Mouse (Mus musculus): ENCODE measurements around the gene Cux2. TPM values are rescaled to one million over a fixed set of nuclear protein-coding genes. Genes with fewer than 3 reads are reported as not detected.
A peak's percentile ranks its signal among the peaks of the same experiment; 100 is the strongest.

Cux2 gene
- polyA plus RNA-seq, 1 experiment from 2014 or later: 33.7 TPM

- no peaks in the 10 kb centered on the region for H3K4me1 ChIP-seq
- H3K9me3 ChIP-seq: no peaks in the 10 kb centered on the region
- no peak overlapping the region for H3K27ac ChIP-seq (replicated peaks)
- no peak overlapping the region for H3K4me2 ChIP-seq (replicated peaks)
- H3K4me3 ChIP-seq: no peak overlapping the region
- H3K9ac ChIP-seq (replicated peaks): no peak overlapping the region
- H3K27me3 ChIP-seq: no peaks in the 10 kb centered on the region
- WGBS: 3% methylated on average over 4 of the region's 4 CpGs
- ATAC-seq (replicated peaks): peak; percentile 63; the same call in 1 of the 2 replicates
- peaks cover 20% of the 10 kb centered on the region; the same call in 1 of the 2 replicates for H3K36me3 ChIP-seq
Observed at GRCm38 (mm10) chr5:121872158-121872557, 177.7 kb downstream of the Cux2 start.

- Histone ChIP-seq H3K4me3 (no peak overlapping the region), H3K36me3 (peaks cover 20% of the 10 kb centered on the region; the same call in 1 of the 2 replicates), H3K27ac (replicated peaks) (no peak overlapping the region), H3K9ac (replicated peaks) (no peak overlapping the region), H3K4me2 (replicated peaks) (no peak overlapping the region), H3K4me1 (no peaks in the 10 kb centered on the region), H3K9me3 (no peaks in the 10 kb centered on the region), H3K27me3 (no peaks in the 10 kb centered on the region)
- WGBS: 86% methylated on average over 13 of the region's 13 CpGs
- no peak; the same call in 1 of the 2 replicates for ATAC-seq (replicated peaks)
Observed at GRCm38 (mm10) chr5:121871515-121872030, 178.3 kb downstream of the Cux2 start.

DNA sequence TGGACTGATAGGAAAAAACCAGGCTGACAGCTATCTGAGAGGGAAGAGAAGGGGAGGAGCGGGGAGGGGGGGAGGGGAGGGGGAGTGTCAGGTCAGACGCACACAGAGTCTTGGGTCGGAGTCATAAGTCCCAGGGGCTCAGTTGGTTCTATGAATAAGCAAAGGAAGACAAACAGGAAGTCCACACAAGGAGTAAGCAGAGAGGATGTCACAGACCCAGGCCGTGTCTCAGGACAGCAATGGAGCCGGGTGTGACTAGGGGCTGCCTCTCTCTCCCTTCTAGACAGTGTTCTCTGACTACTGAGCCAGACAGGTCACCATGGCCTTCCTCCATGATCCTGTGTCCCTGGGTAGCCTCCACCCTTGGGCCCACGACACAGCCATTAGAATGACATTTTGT is 179.1 kb downstream of the Cux2 start:
- no peak for ATAC-seq (replicated peaks)
- H3K9ac ChIP-seq (replicated peaks): no peak overlapping the region
- WGBS: 82% methylated on average over 6 of the region's 6 CpGs

DNA sequence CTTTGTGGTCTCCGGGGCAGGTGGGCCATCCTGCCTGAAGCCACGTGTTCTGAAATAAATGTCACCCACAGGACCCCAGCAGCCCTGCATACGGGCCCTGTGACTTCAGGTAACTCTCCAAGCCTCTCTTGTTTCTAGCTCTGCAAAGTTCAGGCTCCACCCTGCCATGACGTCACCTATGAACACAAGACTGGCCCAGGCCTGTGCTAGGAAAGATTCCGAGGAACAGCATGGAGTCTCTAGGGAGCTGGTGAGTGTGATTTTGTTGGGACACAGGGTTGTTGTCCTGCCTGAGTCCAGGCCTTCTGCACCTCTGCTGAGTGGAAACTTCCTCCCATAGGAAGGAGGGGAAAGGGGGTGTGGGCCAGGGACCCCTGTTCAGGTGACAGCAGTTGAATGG is 181.9 kb downstream of the Cux2 start:
- no peaks in the 10 kb centered on the region for H3K4me1 ChIP-seq
- ATAC-seq (replicated peaks): no peak
- no peaks in the 10 kb centered on the region for H3K27me3 ChIP-seq
- H3K36me3 ChIP-seq: peaks cover 7% of the 10 kb centered on the region; the same call in 1 of the 2 replicates
- no peak overlapping the region for H3K4me3 ChIP-seq
- 77% methylated on average over 5 of the region's 5 CpGs for WGBS
- H3K9ac ChIP-seq (replicated peaks): no peak overlapping the region
- H3K27ac ChIP-seq (replicated peaks): no peak overlapping the region
- H3K9me3 ChIP-seq: no peaks in the 10 kb centered on the region
- no peak overlapping the region for H3K4me2 ChIP-seq (replicated peaks)

More for the DNA sequence above, 179.1 kb downstream of the Cux2 start:
- H3K4me1 ChIP-seq: no peaks in the 10 kb centered on the region
- no peak overlapping the region for H3K4me2 ChIP-seq (replicated peaks)
- no peaks in the 10 kb centered on the region for H3K27me3 ChIP-seq
- H3K4me3 ChIP-seq: no peak overlapping the region
- no peak overlapping the region for H3K27ac ChIP-seq (replicated peaks)
- H3K9me3 ChIP-seq: no peaks in the 10 kb centered on the region
- H3K36me3 ChIP-seq: peaks cover 13% of the 10 kb centered on the region; the same call in 1 of the 2 replicates

GRCm38 (mm10) chr5:121864330-121864729 is 185.6 kb downstream of the Cux2 start:
- Histone ChIP-seq H3K27me3 (no peaks in the 10 kb centered on the region), H3K27ac (replicated peaks) (no peak overlapping the region; the same call in 1 of the 2 replicates), H3K4me2 (replicated peaks) (no peak overlapping the region), H3K9ac (replicated peaks) (no peak overlapping the region), H3K9me3 (no peaks in the 10 kb centered on the region), H3K4me3 (no peak overlapping the region), H3K4me1 (no peaks in the 10 kb centered on the region), H3K36me3 (peaks cover 14% of the 10 kb centered on the region; the same call in 1 of the 2 replicates)
- WGBS: 13% methylated on average over 7 of the region's 11 CpGs
- no peak; the same call in 1 of the 2 replicates for ATAC-seq (replicated peaks)

- peaks cover 15% of the 10 kb centered on the region; the same call in 1 of the 2 replicates for H3K36me3 ChIP-seq
Observed at GRCm38 (mm10) chr5:121861964-121862363, 187.9 kb downstream of the Cux2 start.

GRCm38 (mm10) chr5:121858427-121858826 is 191.5 kb downstream of the Cux2 start:
- 90% methylated on average over 12 of the region's 12 CpGs for WGBS
- Histone ChIP-seq H3K4me1 (peaks cover 16% of the 10 kb centered on the region), H3K4me3 (no peak overlapping the region), H3K27ac (replicated peaks) (no peak overlapping the region), H3K9ac (replicated peaks) (no peak overlapping the region), H3K27me3 (no peaks in the 10 kb centered on the region), H3K4me2 (replicated peaks) (no peak overlapping the region), H3K9me3 (no peaks in the 10 kb centered on the region), H3K36me3 (peaks cover 26% of the 10 kb centered on the region; the same call in 1 of the 2 replicates)
- no peak for ATAC-seq (replicated peaks)

More at GRCm38 (mm10) chr5:121861964-121862363, 187.9 kb downstream of the Cux2 start:
- no peak overlapping the region for H3K9ac ChIP-seq (replicated peaks)
- no peak overlapping the region for H3K27ac ChIP-seq (replicated peaks)
- no peak overlapping the region for H3K4me2 ChIP-seq (replicated peaks)
- ATAC-seq (replicated peaks): no peak
- WGBS: 62% methylated on average over 5 of the region's 5 CpGs
- no peaks in the 10 kb centered on the region for H3K4me1 ChIP-seq
- H3K27me3 ChIP-seq: no peaks in the 10 kb centered on the region
- no peak overlapping the region for H3K4me3 ChIP-seq
- no peaks in the 10 kb centered on the region for H3K9me3 ChIP-seq

DNA sequence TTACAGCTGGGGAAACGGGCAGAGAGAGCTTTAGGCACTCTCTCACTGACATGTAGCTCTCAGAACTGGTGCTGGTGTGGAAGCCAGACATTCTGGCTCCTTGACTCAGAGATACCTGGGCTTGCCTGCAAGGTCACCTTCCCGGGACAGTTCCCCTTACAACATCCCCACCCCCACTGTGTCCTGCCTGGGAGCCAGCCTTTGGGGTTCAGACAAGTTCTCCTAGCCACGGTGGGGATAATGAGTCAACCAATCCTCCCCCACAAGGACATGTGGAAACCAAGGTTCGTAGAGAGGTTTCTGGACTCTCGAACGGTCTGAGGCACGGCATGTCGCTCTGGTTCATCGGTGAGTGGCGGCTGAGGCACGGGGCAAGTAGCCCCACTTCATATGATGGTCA is 193.2 kb downstream of the Cux2 start:
- peaks cover 17% of the 10 kb centered on the region for H3K4me1 ChIP-seq
- no peak overlapping the region for H3K4me2 ChIP-seq (replicated peaks)
- H3K27me3 ChIP-seq: no peaks in the 10 kb centered on the region
- WGBS: 90% methylated on average over 11 of the region's 11 CpGs
- no peak overlapping the region for H3K9ac ChIP-seq (replicated peaks)
- no peaks in the 10 kb centered on the region for H3K9me3 ChIP-seq
- H3K4me3 ChIP-seq: no peak overlapping the region
- H3K27ac ChIP-seq (replicated peaks): no peak overlapping the region
- H3K36me3 ChIP-seq: peaks cover 41% of the 10 kb centered on the region
- ATAC-seq (replicated peaks): no peak

DNA sequence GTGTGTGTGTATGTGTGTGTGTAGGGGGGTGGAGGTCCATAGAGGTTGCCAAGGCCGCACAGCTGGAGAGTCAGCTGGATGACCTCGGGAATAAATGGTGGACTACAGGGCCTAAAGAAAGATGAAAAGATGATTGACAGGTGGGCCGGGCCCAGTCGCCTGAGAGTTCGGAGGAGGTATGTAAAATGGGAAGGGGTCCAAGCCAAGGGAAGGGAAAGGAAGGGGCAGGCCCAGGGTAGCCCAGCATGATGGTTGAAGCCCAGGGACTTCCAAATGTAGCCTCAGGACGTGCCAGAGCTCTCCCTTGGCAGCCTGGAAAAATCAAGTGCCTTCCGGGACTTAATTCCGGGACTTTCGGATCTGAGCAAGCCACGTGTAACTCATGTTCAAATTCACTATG is 195.1 kb downstream of the Cux2 start:
- 42% methylated on average over 10 of the region's 10 CpGs for WGBS
- no peak overlapping the region for H3K4me3 ChIP-seq
- H3K27ac ChIP-seq (replicated peaks): 0 out of 2 replicates have a peak overlapping the region, but pooled peaks have one; percentile 27
- no peak overlapping the region for H3K4me2 ChIP-seq (replicated peaks)
- ATAC-seq (replicated peaks): no peak
- H3K36me3 ChIP-seq: peaks cover 33% of the 10 kb centered on the region
- peaks cover 37% of the 10 kb centered on the region for H3K4me1 ChIP-seq
- H3K27me3 ChIP-seq: no peaks in the 10 kb centered on the region
- no peak overlapping the region for H3K9ac ChIP-seq (replicated peaks)
- H3K9me3 ChIP-seq: no peaks in the 10 kb centered on the region

DNA sequence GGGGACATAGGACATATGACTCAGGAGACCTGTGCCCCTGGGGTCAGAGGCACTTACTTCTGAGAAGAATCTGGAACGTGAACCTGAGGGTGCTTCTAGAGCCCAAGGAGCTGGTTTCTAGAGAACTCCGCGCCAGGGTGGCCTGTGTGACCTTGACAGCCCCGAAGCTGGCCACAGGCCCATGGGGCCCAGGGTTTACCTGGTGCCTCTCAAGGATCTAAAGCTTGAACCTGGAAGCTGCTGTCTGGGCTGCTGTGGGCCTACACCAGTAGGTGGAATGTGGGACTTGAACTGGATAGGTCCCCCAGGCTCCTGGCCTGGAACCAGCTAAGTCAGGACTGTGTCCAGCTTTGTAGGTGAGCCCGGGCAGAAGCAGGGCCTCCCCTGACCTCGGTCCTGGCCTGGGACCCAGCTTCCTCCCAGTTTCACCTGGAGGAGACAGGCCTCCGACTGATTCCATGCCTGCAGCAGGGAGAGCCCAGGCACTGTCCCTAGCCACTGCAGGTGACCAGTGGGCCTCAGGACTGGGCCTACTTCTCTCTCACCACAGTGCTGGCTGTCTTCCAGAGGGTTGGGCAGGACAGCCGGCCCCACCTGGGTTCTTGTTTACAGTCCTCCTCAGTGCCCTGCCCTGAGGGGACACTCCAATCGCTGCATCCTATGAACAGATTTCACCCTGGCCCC is 196.4 kb downstream of the Cux2 start:
- Histone ChIP-seq H3K27ac (replicated peaks) (no peak overlapping the region), H3K36me3 (peaks cover 33% of the 10 kb centered on the region), H3K4me2 (replicated peaks) (no peak overlapping the region), H3K4me3 (no peak overlapping the region), H3K9ac (replicated peaks) (no peak overlapping the region), H3K27me3 (no peaks in the 10 kb centered on the region), H3K9me3 (no peaks in the 10 kb centered on the region), H3K4me1 (peaks cover 42% of the 10 kb centered on the region)
- ATAC-seq (replicated peaks): no peak
- 88% methylated on average over 9 of the region's 9 CpGs for WGBS

DNA sequence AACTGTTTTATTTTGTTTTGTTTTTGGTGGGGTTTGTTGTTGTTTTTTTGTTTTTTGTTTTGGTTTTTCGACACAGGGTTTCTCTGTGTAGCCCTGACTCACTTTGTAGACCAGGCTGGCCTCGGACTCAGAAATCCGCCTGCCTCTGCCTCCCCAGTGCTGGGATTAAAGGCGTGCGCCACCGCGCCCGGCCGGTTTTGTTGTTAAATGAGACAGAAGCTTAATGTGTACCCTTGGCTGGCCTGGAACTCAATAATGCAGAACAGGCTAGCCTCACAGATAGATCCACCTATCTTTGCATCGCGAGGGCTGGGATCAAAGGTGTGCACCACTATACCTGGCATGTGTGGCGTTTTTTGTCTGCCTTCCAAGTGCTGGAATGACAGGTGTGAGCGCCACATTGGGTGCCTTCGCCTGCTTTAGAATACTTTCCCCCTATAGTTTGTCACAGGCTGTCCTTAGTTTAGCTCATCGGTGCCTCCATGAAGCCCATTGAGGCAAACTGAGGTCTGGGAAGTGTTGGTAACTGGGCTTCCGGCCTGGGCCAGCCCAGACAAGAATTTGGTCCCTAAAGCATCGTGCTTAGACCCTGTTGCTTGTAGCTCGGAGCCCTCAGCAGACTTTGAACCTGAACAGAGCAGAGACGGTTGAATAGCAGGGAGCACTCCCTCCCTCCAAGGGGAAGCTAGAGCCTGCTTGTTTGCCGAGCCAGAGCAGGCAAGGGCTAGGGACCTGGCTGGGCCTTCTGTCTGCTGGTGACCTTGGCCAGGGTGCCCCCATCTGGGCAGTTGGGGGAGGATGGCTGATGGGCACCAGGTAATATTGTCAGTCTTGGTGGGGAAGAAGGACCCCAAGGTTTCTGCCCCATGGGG is 200.2 kb downstream of the Cux2 start:
- peaks cover 46% of the 10 kb centered on the region for H3K4me1 ChIP-seq
- H3K4me2 ChIP-seq (replicated peaks): peak overlapping the region; percentile 54
- peaks cover 27% of the 10 kb centered on the region for H3K36me3 ChIP-seq
- WGBS: 39% methylated on average over 20 of the region's 20 CpGs
- H3K27me3 ChIP-seq: no peaks in the 10 kb centered on the region
- H3K9ac ChIP-seq (replicated peaks): peak overlapping the region; percentile 73
- H3K27ac ChIP-seq (replicated peaks): 0 out of 2 replicates have a peak overlapping the region, but pooled peaks have one; percentile 5
- H3K4me3 ChIP-seq: peak overlapping the region; percentile 78
- ATAC-seq (replicated peaks): no peak
- H3K9me3 ChIP-seq: no peaks in the 10 kb centered on the region

DNA sequence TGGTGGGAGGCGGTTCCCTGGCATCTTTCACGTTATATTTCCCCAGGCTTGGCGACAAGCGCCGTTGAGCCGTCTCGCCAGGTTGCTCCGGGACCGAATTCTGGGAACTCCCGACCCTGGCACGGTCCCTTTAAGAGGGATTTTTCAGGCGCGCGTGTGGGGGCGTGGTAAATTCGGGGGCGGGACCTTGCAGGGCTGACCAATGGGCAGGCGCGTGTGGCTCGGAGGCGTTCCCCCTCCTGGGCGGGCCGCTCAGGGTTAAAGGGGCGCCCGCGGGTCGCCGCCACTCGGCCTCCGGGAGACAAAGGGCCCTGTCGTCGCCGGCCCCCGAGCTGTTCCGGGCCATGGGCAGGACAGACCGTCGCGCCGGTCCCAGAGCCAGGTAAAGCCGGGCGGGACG is 201.2 kb downstream of the Cux2 start, which contains the start of gene Pheta1:
TSS of gene Pheta1 (plus strand) at position 242 of the 400 bp plus-strand sequence.
- WGBS: 0% methylated on average over 42 of the region's 42 CpGs
- peaks cover 37% of the 10 kb centered on the region for H3K4me1 ChIP-seq
- H3K9me3 ChIP-seq: no peaks in the 10 kb centered on the region
- peak; percentile 91 for ATAC-seq (replicated peaks)
- peak within 1 kb of the TSS; percentile 78 for H3K4me3 ChIP-seq
- peak within 1 kb of the TSS; percentile 73 for H3K9ac ChIP-seq (replicated peaks)
- peak within 1 kb of the TSS; percentile 62 for H3K27ac ChIP-seq (replicated peaks)
- peaks cover 7% of the 10 kb centered on the region for H3K27me3 ChIP-seq
- H3K4me2 ChIP-seq (replicated peaks): peak within 1 kb of the TSS; percentile 54
- peaks cover 21% of the 10 kb centered on the region for H3K36me3 ChIP-seq

All from forebrain, embryonic 15.5 days (tissue).